Mouse (Mus musculus) spleen, postnatal 0 days (tissue): ENCODE data around the gene Cops9. TPM values are rescaled to one million over a fixed set of nuclear protein-coding genes. Genes with fewer than 3 reads are reported as not detected.

Source experiments
- polyA plus RNA-seq: library from polyadenylated mRNA; unstranded; fragments of >200 nt; fragmentation: Nextera tagmentation; extraction: Ambion mirVana; gene quantifications from 2 replicates; pipeline ENCODE4 v1.2.1, GENCODE M21; 2015

The Cops9 gene
- polyA plus RNA-seq, result 286 and 318 TPM in 2 replicates

GRCm38 (mm10) chr1:92641514-92642272, at the start of gene Cops9:
Gene Cops9 (minus strand): TSS chr1:92641985.

GRCm38 (mm10) chr1:92648673-92649072, 6.9 kb upstream of the Cops9 start, which contains the start of gene Otos:
Gene Otos (minus strand): TSS chr1:92648841.

GRCm38 (mm10) chr1:92617488-92617887, 24.3 kb downstream of the Cops9 start, which contains the start of gene Olfr12:
Gene Olfr12 (plus strand): TSS chr1:92617788.

GRCm38 (mm10) chr1:92605482-92605881, 36.3 kb downstream of the Cops9 start, which contains the start of gene Olfr1410:
Gene Olfr1410 (plus strand): TSS chr1:92605782.

GRCm38 (mm10) chr1:92594111-92594510, 47.7 kb downstream of the Cops9 start, which contains the start of gene Olfr1411:
Gene Olfr1411 (plus strand): TSS chr1:92594411.

Other genes with a start within 250 kb of the Cops9 start
- 167 and 169 TPM in 2 replicates for gene Ndufa10, start 168.1 kb downstream of the Cops9 start, polyA plus RNA-seq
- not detected in 2 replicates for gene Olfr1416, start 156.9 kb downstream of the Cops9 start, polyA plus RNA-seq
- not detected in 2 replicates for gene Olfr1415, start 145.9 kb downstream of the Cops9 start, polyA plus RNA-seq
- 0.15 TPM in 1 of 2 replicates, not detected in the other for gene Olfr1414, start 123.3 kb downstream of the Cops9 start, polyA plus RNA-seq
- gene Olfr1413, start 70.7 kb downstream of the Cops9 start, polyA plus RNA-seq, result not detected in 2 replicates
- gene Olfr1412, start 56.2 kb downstream of the Cops9 start, polyA plus RNA-seq, result not detected in 2 replicates
- gene Olfr1411, start 47.6 kb downstream of the Cops9 start, polyA plus RNA-seq, result not detected in 2 replicates
- not detected in 2 replicates for gene Olfr1410, start 36.2 kb downstream of the Cops9 start, polyA plus RNA-seq
- not detected in 2 replicates for gene Olfr12, start 24.2 kb downstream of the Cops9 start, polyA plus RNA-seq
- 0.55 and 0.67 TPM in 2 replicates for gene Otos, start 6.9 kb upstream of the Cops9 start, polyA plus RNA-seq
- 9.5 and 13.5 TPM in 2 replicates for gene Gpc1, start 189.7 kb upstream of the Cops9 start, polyA plus RNA-seq